In genomic region chrX:134600659-134601379, GRCm38 (mm10) we compare ENCODE assay signal across 7 mouse cellular contexts. TPM values are rescaled to one million over a fixed set of nuclear protein-coding genes. Genes with fewer than 3 reads are reported as not detected.
DNase-seq lines count a peak whose midpoint lies in the region; ATAC-seq and TF ChIP-seq lines count a peak whose summit lies in the region.

Gla (minus strand) TSS chrX:134601125.
Hnrnph2 (plus strand) TSS chrX:134601179.

- H3K27me3 ChIP-seq in embryonic facial prominence, embryonic 10.5 days (replicated peaks; ENCODE audit: low read depth, poor library complexity, severe bottlenecking): peaks cover 17% of the 10 kb centered on the region; the same call in 1 of the 2 replicates
- H3K27me3 ChIP-seq in intestine, postnatal 0 days (replicated peaks; ENCODE audit: control insufficient read depth, insufficient read depth, low read length): no peaks in the 10 kb centered on the region
- H3K27me3 ChIP-seq in midbrain, embryonic 12.5 days: no peaks in the 10 kb centered on the region
- no peaks in the 10 kb centered on the region for H3K27me3 ChIP-seq in small intestine, adult 2 months (ENCODE audit: control insufficient read depth, insufficient read depth, low read length)

- H3K4me3 ChIP-seq in embryonic facial prominence, embryonic 10.5 days: peak within 1 kb of the TSS; percentile 66
- peak within 1 kb of the TSS; percentile 57 for H3K4me3 ChIP-seq in intestine, postnatal 0 days (ENCODE audit: low read depth, low read length)
- H3K4me3 ChIP-seq in midbrain, embryonic 12.5 days: peak within 1 kb of the TSS; percentile 54
- H3K4me3 ChIP-seq in small intestine, adult 2 months (ENCODE audit: low read depth, low read length): peak within 1 kb of the TSS; percentile 97

- DNase-seq in adrenal gland, postnatal 10 days: peak; percentile 87
- DNase-seq in embryonic facial prominence, embryonic 10.5 days (ENCODE audit: low spot score): peak; percentile 90
- DNase-seq in gonadal fat pad, adult 2 months (ENCODE audit: low read depth): peak; percentile 82
- peak; percentile 89 for DNase-seq in left cerebral cortex, postnatal 4 days

- peak within 1 kb of the TSS; percentile 92 for H3K27ac ChIP-seq in embryonic facial prominence, embryonic 10.5 days (replicated peaks)
- H3K27ac ChIP-seq in intestine, postnatal 0 days (ENCODE audit: low read depth, low read length): peak within 1 kb of the TSS; percentile 88
- H3K27ac ChIP-seq in midbrain, embryonic 12.5 days (replicated peaks): peak within 1 kb of the TSS; percentile 91
- H3K27ac ChIP-seq in small intestine, adult 2 months (ENCODE audit: insufficient read depth, low read depth, low read length): peak within 1 kb of the TSS; percentile 88

- H3K9ac ChIP-seq in intestine, postnatal 0 days (ENCODE audit: low read depth, low read length): peak within 1 kb of the TSS; percentile 59
- H3K9ac ChIP-seq in midbrain, embryonic 12.5 days (replicated peaks): peak within 1 kb of the TSS; percentile 53

- 17% methylated on average over 33 of the region's 33 CpGs for WGBS in embryonic facial prominence, embryonic 10.5 days
- 24% methylated on average over 33 of the region's 33 CpGs for WGBS in intestine, postnatal 0 days
- 23% methylated on average over 32 of the region's 33 CpGs for WGBS in midbrain, embryonic 12.5 days
- 20% methylated on average over 33 of the region's 33 CpGs for WGBS in small intestine, adult 2 months

- peak; percentile 99 for ATAC-seq in intestine, postnatal 0 days
- ATAC-seq in midbrain, embryonic 12.5 days (ENCODE audit: low FRiP score, low read depth): peak; percentile 97

- TF ChIP-seq POLR2A in small intestine, adult 2 months (IDR thresholded peaks at IDR 0.05; ENCODE audit: low read depth, low read length): peak; percentile 18; the same call in 1 of the 2 replicates

- TF ChIP-seq CTCF in intestine, postnatal 0 days (IDR thresholded peaks at IDR 0.05; ENCODE audit: low read depth): no peak
- TF ChIP-seq CTCF in small intestine, adult 2 months (IDR thresholded peaks at IDR 0.05; ENCODE audit: extremely low read depth, insufficient read length, insufficient replicate concordance, low read depth, low read length): no peak

- H3K4me1 ChIP-seq in embryonic facial prominence, embryonic 10.5 days: peaks cover 9% of the 10 kb centered on the region
- no peaks in the 10 kb centered on the region for H3K4me1 ChIP-seq in intestine, postnatal 0 days (replicated peaks; ENCODE audit: control insufficient read depth, insufficient read depth, low read length)
- H3K4me1 ChIP-seq in midbrain, embryonic 12.5 days: peaks cover 10% of the 10 kb centered on the region
- peaks cover 3% of the 10 kb centered on the region; the same call in 1 of the 2 replicates for H3K4me1 ChIP-seq in small intestine, adult 2 months (ENCODE audit: control insufficient read depth, insufficient read depth, insufficient read length, low read length)

- intact Hi-C loops in left cerebral cortex, postnatal 4 days (cut with DNase I): no loop called here

- H3K4me2 ChIP-seq in intestine, postnatal 0 days (replicated peaks; ENCODE audit: low read depth): peak within 1 kb of the TSS; percentile 63
- H3K4me2 ChIP-seq in midbrain, embryonic 12.5 days (replicated peaks): peak within 1 kb of the TSS; percentile 55

- H3K9me3 ChIP-seq in embryonic facial prominence, embryonic 10.5 days: no peaks in the 10 kb centered on the region
- H3K9me3 ChIP-seq in intestine, postnatal 0 days (ENCODE audit: control insufficient read depth): no peaks in the 10 kb centered on the region
- no peaks in the 10 kb centered on the region for H3K9me3 ChIP-seq in midbrain, embryonic 12.5 days

- H3K36me3 ChIP-seq in embryonic facial prominence, embryonic 10.5 days (replicated peaks): peaks cover 13% of the 10 kb centered on the region
- no peaks in the 10 kb centered on the region for H3K36me3 ChIP-seq in intestine, postnatal 0 days (ENCODE audit: control insufficient read depth, insufficient read depth)
- 0 out of 2 replicates have a peak, but pooled peaks cover 4% of the 10 kb centered on the region for H3K36me3 ChIP-seq in midbrain, embryonic 12.5 days
- H3K36me3 ChIP-seq in small intestine, adult 2 months (ENCODE audit: control insufficient read depth, insufficient read depth, low read length): 0 out of 2 replicates have a peak, but pooled peaks cover 4% of the 10 kb centered on the region

RNA-seq across cellular contexts. Expression of gene Gla, which starts in this region (rescaled TPM):
- total RNA-seq in adrenal gland, postnatal 10 days (2021): 1 to 10 TPM; 5.4 to 5.8 TPM
- polyA plus RNA-seq in embryonic facial prominence, embryonic 10.5 days (2016; fragmentation: Nextera tagmentation; extraction: Ambion mirVana): 5.9 and 7.2 TPM in 2 replicates
- 3.8 and 4.8 TPM in 2 replicates for polyA plus RNA-seq in gonadal fat pad, adult 2 months (2012; rRNA removed)
- 25.9 and 26.2 TPM in 2 replicates for polyA plus RNA-seq in intestine, postnatal 0 days (2015; fragmentation: Nextera tagmentation; extraction: Ambion mirVana)
- 1 to 10 TPM; 5.6 to 6.7 TPM for total RNA-seq in left cerebral cortex, postnatal 4 days (2021)
- polyA plus RNA-seq in midbrain, embryonic 12.5 days (2016; fragmentation: Nextera tagmentation; extraction: Ambion mirVana): 4.5 TPM in 2 replicates
- 0.65 and 0.98 TPM in 2 replicates for polyA plus RNA-seq in small intestine, adult 2 months (2012; rRNA removed)

RNA-seq across cellular contexts. Expression of gene Hnrnph2, which starts in this region (rescaled TPM):
- 10 to 100 TPM; 83.6 to 83.9 TPM for total RNA-seq in adrenal gland, postnatal 10 days (2021)
- 218 and 219 TPM in 2 replicates for polyA plus RNA-seq in embryonic facial prominence, embryonic 10.5 days (2016; fragmentation: Nextera tagmentation; extraction: Ambion mirVana)
- 15.6 and 25.7 TPM in 2 replicates for polyA plus RNA-seq in gonadal fat pad, adult 2 months (2012; rRNA removed)
- polyA plus RNA-seq in intestine, postnatal 0 days (2015; fragmentation: Nextera tagmentation; extraction: Ambion mirVana): 81.7 and 88.7 TPM in 2 replicates
- total RNA-seq in left cerebral cortex, postnatal 4 days (2021): 100 to 1,000 TPM; 111 to 112 TPM
- polyA plus RNA-seq in midbrain, embryonic 12.5 days (2016; fragmentation: Nextera tagmentation; extraction: Ambion mirVana): 186 and 202 TPM in 2 replicates
- polyA plus RNA-seq in small intestine, adult 2 months (2012; rRNA removed): 1.1 and 3.8 TPM in 2 replicates

Comparison
In these comparisons a context has a peak if more than half of its experiments do, and no peak if none do; other contexts are left out.
1. Peak in every context shown above with its lines: DNase-seq, ATAC-seq, H3K4me3 ChIP-seq and H3K27ac ChIP-seq.